16 mouse cellular contexts compared by ENCODE assay signal in genomic region chr7:36132569-36132968, GRCm38 (mm10).
DNase-seq lines count a peak whose midpoint lies in the region; ATAC-seq and TF ChIP-seq lines count a peak whose summit lies in the region.
"Had no signal": no experiment of that assay in that cellular context is flagged by ENCODE, and none has a peak within 500 bp of the region (broad histone marks: within the 10 kb centered on the region; RNA-seq: fewer than 3 reads in every experiment).

No protein-coding gene starts in this region.

- H3K36me3 ChIP-seq in embryonic facial prominence, embryonic 11.5 days (replicated peaks; ENCODE audit: control insufficient read depth, insufficient read depth, low read depth, low read length): no peaks in the 10 kb centered on the region
- no peaks in the 10 kb centered on the region for H3K36me3 ChIP-seq in embryonic facial prominence, embryonic 10.5 days (replicated peaks)
- no peaks in the 10 kb centered on the region for H3K36me3 ChIP-seq in hindbrain, postnatal 0 days (ENCODE audit: insufficient read depth, low read length)
- no peaks in the 10 kb centered on the region for H3K36me3 ChIP-seq in hindbrain, embryonic 14.5 days (replicated peaks; ENCODE audit: control insufficient read depth, insufficient read depth)
- no peaks in the 10 kb centered on the region for H3K36me3 ChIP-seq in embryonic facial prominence, embryonic 13.5 days

- DNase-seq in embryonic facial prominence, embryonic 11.5 days (ENCODE audit: low spot score): no peak
- DNase-seq in embryonic facial prominence, embryonic 10.5 days (ENCODE audit: low spot score): no peak
- DNase-seq in hindbrain, postnatal 0 days (ENCODE audit: low spot score): peak; percentile 37
- no peak for DNase-seq in hindbrain, embryonic 14.5 days (ENCODE audit: low spot score)
- peak; percentile 32 for DNase-seq in lung, postnatal 25 days (ENCODE audit: low spot score)
- DNase-seq in embryo, embryonic 11 days: no peak
- DNase-seq in right cerebral cortex, postnatal 4 days: no peak
- DNase-seq: cerebellum, adult 2 months; heart, postnatal 10 days; layer of hippocampus, adult 9-11 months; spleen, adult 18-20 months; thymus, postnatal 25 days had no signal

- no peak overlapping the region for H3K27ac ChIP-seq in embryonic facial prominence, embryonic 11.5 days (replicated peaks; ENCODE audit: low read depth, low read length)
- no peak overlapping the region for H3K27ac ChIP-seq in embryonic facial prominence, embryonic 10.5 days (replicated peaks)
- H3K27ac ChIP-seq in hindbrain, postnatal 0 days: no peak overlapping the region
- no peak overlapping the region for H3K27ac ChIP-seq in hindbrain, embryonic 14.5 days
- H3K27ac ChIP-seq in embryonic facial prominence, embryonic 13.5 days: peak overlapping the region; percentile 51
- H3K27ac ChIP-seq: liver, embryonic 14.5 days had no signal

- TF ChIP-seq CTCF in hindbrain, postnatal 0 days (IDR thresholded peaks at IDR 0.05; ENCODE audit: low read depth): no peak

- 45% methylated on average over 1 of the region's 1 CpGs for WGBS in embryonic facial prominence, embryonic 11.5 days
- WGBS in embryonic facial prominence, embryonic 10.5 days: 69% methylated on average over 1 of the region's 1 CpGs
- 38% methylated on average over 1 of the region's 1 CpGs for WGBS in hindbrain, postnatal 0 days
- WGBS in hindbrain, embryonic 14.5 days: 39% methylated on average over 1 of the region's 1 CpGs
- WGBS in embryonic facial prominence, embryonic 13.5 days: 65% methylated on average over 1 of the region's 1 CpGs

- H3K4me1 ChIP-seq in embryonic facial prominence, embryonic 11.5 days (ENCODE audit: control insufficient read depth, insufficient read depth, low read length): no peaks in the 10 kb centered on the region
- H3K4me1 ChIP-seq in embryonic facial prominence, embryonic 10.5 days: peaks cover 62% of the 10 kb centered on the region
- no peaks in the 10 kb centered on the region for H3K4me1 ChIP-seq in hindbrain, postnatal 0 days (ENCODE audit: insufficient read depth, low read length)
- peaks cover 24% of the 10 kb centered on the region; the same call in 1 of the 2 replicates for H3K4me1 ChIP-seq in hindbrain, embryonic 14.5 days (replicated peaks; ENCODE audit: control insufficient read depth, insufficient read depth, low read length)
- peaks cover 26% of the 10 kb centered on the region for H3K4me1 ChIP-seq in embryonic facial prominence, embryonic 13.5 days

- no peak overlapping the region for H3K4me2 ChIP-seq in embryonic facial prominence, embryonic 11.5 days (ENCODE audit: low read depth, low read length)
- no peak overlapping the region for H3K4me2 ChIP-seq in hindbrain, postnatal 0 days (ENCODE audit: low read depth, low read length)
- no peak overlapping the region for H3K4me2 ChIP-seq in hindbrain, embryonic 14.5 days (replicated peaks)
- H3K4me2 ChIP-seq in embryonic facial prominence, embryonic 13.5 days: no peak overlapping the region

- H3K27me3 ChIP-seq in embryonic facial prominence, embryonic 11.5 days (ENCODE audit: control insufficient read depth, insufficient read depth, low read length): no peaks in the 10 kb centered on the region
- no peaks in the 10 kb centered on the region for H3K27me3 ChIP-seq in embryonic facial prominence, embryonic 10.5 days (replicated peaks; ENCODE audit: low read depth, poor library complexity, severe bottlenecking)
- H3K27me3 ChIP-seq in hindbrain, postnatal 0 days (ENCODE audit: insufficient read depth, low read length): no peaks in the 10 kb centered on the region
- no peaks in the 10 kb centered on the region for H3K27me3 ChIP-seq in hindbrain, embryonic 14.5 days (ENCODE audit: control insufficient read depth, insufficient read depth, low read length)
- H3K27me3 ChIP-seq in embryonic facial prominence, embryonic 13.5 days: no peaks in the 10 kb centered on the region
- H3K27me3 ChIP-seq: Patski had no signal

- no peak overlapping the region for H3K4me3 ChIP-seq in embryonic facial prominence, embryonic 11.5 days (ENCODE audit: low read depth, low read length)
- H3K4me3 ChIP-seq in embryonic facial prominence, embryonic 10.5 days: no peak overlapping the region
- no peak overlapping the region for H3K4me3 ChIP-seq in hindbrain, postnatal 0 days (ENCODE audit: low read length)
- no peak overlapping the region for H3K4me3 ChIP-seq in hindbrain, embryonic 14.5 days (replicated peaks; ENCODE audit: low read length)
- no peak overlapping the region for H3K4me3 ChIP-seq in embryonic facial prominence, embryonic 13.5 days

- no peaks in the 10 kb centered on the region for H3K9me3 ChIP-seq in embryonic facial prominence, embryonic 11.5 days (replicated peaks; ENCODE audit: control insufficient read depth, low read length)
- H3K9me3 ChIP-seq in embryonic facial prominence, embryonic 10.5 days: no peaks in the 10 kb centered on the region
- no peaks in the 10 kb centered on the region for H3K9me3 ChIP-seq in hindbrain, postnatal 0 days (ENCODE audit: low read length)
- H3K9me3 ChIP-seq in hindbrain, embryonic 14.5 days (ENCODE audit: control insufficient read depth, low read length): no peaks in the 10 kb centered on the region
- no peaks in the 10 kb centered on the region for H3K9me3 ChIP-seq in embryonic facial prominence, embryonic 13.5 days

- no peak overlapping the region for H3K9ac ChIP-seq in embryonic facial prominence, embryonic 11.5 days (replicated peaks; ENCODE audit: low read length)
- no peak overlapping the region for H3K9ac ChIP-seq in hindbrain, postnatal 0 days (replicated peaks; ENCODE audit: low read length)
- no peak overlapping the region for H3K9ac ChIP-seq in hindbrain, embryonic 14.5 days
- H3K9ac ChIP-seq in embryonic facial prominence, embryonic 13.5 days: no peak overlapping the region
- H3K9ac ChIP-seq: liver, embryonic 14.5 days had no signal

- ATAC-seq in embryonic facial prominence, embryonic 11.5 days (replicated peaks; ENCODE audit: insufficient number of reproducible peaks, low FRiP score, low TSS enrichment, low read depth): 0 out of 2 replicates have a peak, but pooled peaks have one; percentile 21
- no peak for ATAC-seq in hindbrain, postnatal 0 days
- ATAC-seq in hindbrain, embryonic 14.5 days (ENCODE audit: low FRiP score): no peak
- ATAC-seq in embryonic facial prominence, embryonic 13.5 days (ENCODE audit: insufficient number of reproducible peaks, insufficient read depth, low FRiP score, low TSS enrichment, low read depth): no peak
- ATAC-seq: inflammation-experienced regulatory T-cells, adult 6 months; Patski had no signal

Comparison
In these comparisons a context has a peak if more than half of its experiments do, and no peak if none do; other contexts are left out.
1. DNase-seq: peak in hindbrain, postnatal 0 days (single experiment) and lung, postnatal 25 days (single experiment); none in embryonic facial prominence, embryonic 11.5 days (single experiment), embryonic facial prominence, embryonic 10.5 days (single experiment), hindbrain, embryonic 14.5 days (single experiment), embryo, embryonic 11 days (single experiment) and right cerebral cortex, postnatal 4 days (single experiment).